Mouse (Mus musculus) heart, embryonic 13.5 days (tissue): ENCODE results near the gene Xlr5c. TPM values are rescaled to one million over a fixed set of nuclear protein-coding genes. Genes with fewer than 3 reads are reported as not detected.
"Not testable (repeated sequence)": the region's sequence is repeated elsewhere in the genome, so short reads cannot be mapped to it uniquely, and the experiment has no call there.

Source experiments
- ATAC-seq: fragments of 200-750 bp; cut with Nextera tagmentation; 2 replicates; pipeline ENCODE4 v1.8.0; 2017; ENCODE audit warnings: moderate TSS enrichment; ENCODE audit not compliant: insufficient number of reproducible peaks, low FRiP score, low TSS enrichment; ENCODE audit errors: extremely low read depth
- H3K27ac ChIP-seq: fragments of 300-500 bp; sonication (generic); replicated peaks from 2 replicates; pipeline ENCODE4 v1.5.1; 2015; ENCODE audit warnings: moderate library complexity, mild to moderate bottlenecking, inconsistent platforms
- H3K27me3 ChIP-seq: fragments of 300-500 bp; sonication (generic); replicated peaks from 2 replicates; pipeline ENCODE4 v1.6.1; 2015; ENCODE audit warnings: mild to moderate bottlenecking, inconsistent platforms
- H3K36me3 ChIP-seq: fragments of 300-500 bp; sonication (generic); 2 replicates; pipeline ENCODE4 v1.6.1; 2015; ENCODE audit warnings: mild to moderate bottlenecking, inconsistent platforms
- H3K4me1 ChIP-seq: fragments of 300-500 bp; sonication (generic); 2 replicates; pipeline ENCODE4 v1.6.1; 2015; ENCODE audit warnings: inconsistent platforms
- H3K4me2 ChIP-seq: fragments of 300-500 bp; sonication (generic); 2 replicates; pipeline ENCODE4 v1.6.1; 2015; ENCODE audit warnings: inconsistent platforms, mild to moderate bottlenecking, moderate library complexity
- H3K4me3 ChIP-seq: fragments of 300-500 bp; sonication (generic); 2 replicates; pipeline ENCODE4 v1.5.1; 2015; ENCODE audit warnings: moderate library complexity, mild to moderate bottlenecking, inconsistent platforms
- H3K9ac ChIP-seq: fragments of 300-500 bp; sonication (generic); 2 replicates; pipeline ENCODE4 v1.6.1; 2015; ENCODE audit warnings: inconsistent platforms, mild to moderate bottlenecking, moderate library complexity
- H3K9me3 ChIP-seq: fragments of 300-500 bp; sonication (generic); 2 replicates; pipeline ENCODE4 v1.6.1; 2016; ENCODE audit warnings: inconsistent platforms
- WGBS: fragments of 180-500 bp; shearing (Covaris S2); methylation state at CpG from one replicate; pipeline ENCODE4 v1.1.7; 2015; ENCODE audit warnings: mixed read lengths; 5-methylcytosine and 5-hydroxymethylcytosine counted together
- polyA plus RNA-seq: library from polyadenylated mRNA; unstranded; fragments of >200 nt; fragmentation: Nextera tagmentation; extraction: Ambion mirVana; gene quantifications from 2 replicates; pipeline ENCODE4 v1.2.1, GENCODE M21; 2015

Xlr5c gene
- not detected in 2 replicates for polyA plus RNA-seq

- WGBS: 81% methylated on average over 16 of the region's 17 CpGs
- not testable (repeated sequence) for H3K27me3 ChIP-seq, ATAC-seq
Measured at GRCm38 (mm10) chrX:73292876-73293275, at the start of gene Xlr5c, which contains the start of gene Xlr5a. TSS of gene Xlr5c (minus strand) at chrX:73292976. TSS of gene Xlr5a (minus strand) at chrX:73292976.

GRCm38 (mm10) chrX:73342483-73342895 is 49.7 kb upstream of the Xlr5c start, which contains the start of gene Zfp275:
TSS of gene Zfp275 (plus strand) at chrX:73342621.
- ATAC-seq: peak; percentile 76
- 9% methylated on average over 37 of the region's 37 CpGs for WGBS
- no peaks in the 10 kb centered on the region for H3K36me3 ChIP-seq

More at GRCm38 (mm10) chrX:73292876-73293275, at the start of gene Xlr5c, which contains the start of gene Xlr5a:
- not testable (repeated sequence) for H3K9me3 ChIP-seq, H3K4me2 ChIP-seq, H3K4me3 ChIP-seq, H3K27ac ChIP-seq, H3K4me1 ChIP-seq, H3K36me3 ChIP-seq, H3K9ac ChIP-seq

GRCm38 (mm10) chrX:73342068-73342467 is 49.3 kb upstream of the Xlr5c start:
- Histone ChIP-seq H3K4me3 (peak overlapping the region; percentile 72), H3K4me2 (peak overlapping the region; percentile 70), H3K27ac (no peak overlapping the region), H3K9ac (no peak overlapping the region), H3K4me1 (peaks cover 14% of the 10 kb centered on the region), H3K9me3 (no peaks in the 10 kb centered on the region), H3K36me3 (no peaks in the 10 kb centered on the region), H3K27me3 (0 out of 2 replicates have a peak, but pooled peaks cover 3% of the 10 kb centered on the region)
- 23% methylated on average over 3 of the region's 3 CpGs for WGBS
- ATAC-seq: no peak

More at GRCm38 (mm10) chrX:73342483-73342895, 49.7 kb upstream of the Xlr5c start, which contains the start of gene Zfp275:
- Histone ChIP-seq H3K27me3 (0 out of 2 replicates have a peak, but pooled peaks cover 3% of the 10 kb centered on the region), H3K9me3 (no peaks in the 10 kb centered on the region), H3K27ac (peak within 1 kb of the TSS; percentile 80), H3K4me2 (peak within 1 kb of the TSS; percentile 70), H3K4me3 (peak within 1 kb of the TSS; percentile 72), H3K9ac (peak within 1 kb of the TSS; percentile 90), H3K4me1 (peaks cover 14% of the 10 kb centered on the region)

GRCm38 (mm10) chrX:73341473-73341872 is 48.7 kb upstream of the Xlr5c start:
- H3K36me3 ChIP-seq: no peaks in the 10 kb centered on the region
- no peak overlapping the region for H3K27ac ChIP-seq
- H3K4me2 ChIP-seq: no peak overlapping the region
- ATAC-seq: no peak
- no peak overlapping the region for H3K4me3 ChIP-seq
- peaks cover 14% of the 10 kb centered on the region for H3K4me1 ChIP-seq
- H3K9me3 ChIP-seq: no peaks in the 10 kb centered on the region
- H3K27me3 ChIP-seq: peaks cover 3% of the 10 kb centered on the region; the same call in 1 of the 2 replicates
- H3K9ac ChIP-seq: no peak overlapping the region
- 40% methylated on average over 1 of the region's 1 CpGs for WGBS

- Histone ChIP-seq H3K9ac (no peak within 1 kb of the TSS), H3K4me3 (no peak within 1 kb of the TSS), H3K36me3 (no peaks in the 10 kb centered on the region), H3K9me3 (no peaks in the 10 kb centered on the region), H3K4me1 (no peaks in the 10 kb centered on the region), H3K27me3 (peaks cover 11% of the 10 kb centered on the region; the same call in 1 of the 2 replicates), H3K27ac (no peak within 1 kb of the TSS), H3K4me2 (no peak within 1 kb of the TSS)
- ATAC-seq: no peak
- 70% methylated on average over 4 of the region's 4 CpGs for WGBS
Measured at GRCm38 (mm10) chrX:73336740-73337139, 44.0 kb upstream of the Xlr5c start, which contains the start of gene Gm45015. TSS of gene Gm45015 (minus strand) at chrX:73336840.

- Histone ChIP-seq H3K36me3 (no peaks in the 10 kb centered on the region), H3K4me1 (no peaks in the 10 kb centered on the region), H3K9me3 (no peaks in the 10 kb centered on the region), H3K27me3 (peaks cover 15% of the 10 kb centered on the region; the same call in 1 of the 2 replicates), H3K9ac (no peak overlapping the region), H3K4me3 (no peak overlapping the region), H3K27ac (no peak overlapping the region), H3K4me2 (no peak overlapping the region)
- ATAC-seq: no peak
Measured at GRCm38 (mm10) chrX:73333548-73333947, 40.8 kb upstream of the Xlr5c start.

- Histone ChIP-seq H3K27me3 (peaks cover 25% of the 10 kb centered on the region), H3K9me3 (no peaks in the 10 kb centered on the region), H3K36me3 (no peaks in the 10 kb centered on the region), H3K4me3 (no peak overlapping the region), H3K27ac (no peak overlapping the region), H3K9ac (no peak overlapping the region), H3K4me2 (no peak overlapping the region), H3K4me1 (no peaks in the 10 kb centered on the region)
- ATAC-seq: no peak
- 69% methylated on average over 2 of the region's 2 CpGs for WGBS
Measured at GRCm38 (mm10) chrX:73327215-73327614, 34.4 kb upstream of the Xlr5c start.

GRCm38 (mm10) chrX:73321029-73321428 is 28.3 kb upstream of the Xlr5c start:
- peaks cover 14% of the 10 kb centered on the region for H3K27me3 ChIP-seq
- no peak overlapping the region for H3K4me3 ChIP-seq
- ATAC-seq: no peak
- no peak overlapping the region for H3K4me2 ChIP-seq
- no peak overlapping the region for H3K27ac ChIP-seq
- no peak overlapping the region for H3K9ac ChIP-seq
- WGBS: 50% methylated on average over 3 of the region's 3 CpGs
- no peaks in the 10 kb centered on the region for H3K9me3 ChIP-seq
- no peaks in the 10 kb centered on the region for H3K36me3 ChIP-seq
- no peaks in the 10 kb centered on the region for H3K4me1 ChIP-seq

GRCm38 (mm10) chrX:73312522-73312921 is 19.7 kb upstream of the Xlr5c start:
- H3K27ac ChIP-seq: no peak overlapping the region
- WGBS: 18% methylated on average over 3 of the region's 3 CpGs

GRCm38 (mm10) chrX:73295745-73296144 is 3.0 kb upstream of the Xlr5c start:
- not testable (repeated sequence) for H3K27me3 ChIP-seq, H3K9me3 ChIP-seq, ATAC-seq, H3K27ac ChIP-seq, H3K36me3 ChIP-seq, H3K4me1 ChIP-seq, H3K4me2 ChIP-seq, H3K4me3 ChIP-seq, H3K9ac ChIP-seq
- WGBS: 63% methylated on average over 9 of the region's 10 CpGs

More at GRCm38 (mm10) chrX:73312522-73312921, 19.7 kb upstream of the Xlr5c start:
- no peak for ATAC-seq
- Histone ChIP-seq H3K9ac (no peak overlapping the region), H3K4me1 (no peaks in the 10 kb centered on the region), H3K36me3 (no peaks in the 10 kb centered on the region), H3K4me3 (no peak overlapping the region), H3K9me3 (no peaks in the 10 kb centered on the region), H3K27me3 (peaks cover 30% of the 10 kb centered on the region), H3K4me2 (no peak overlapping the region)

- H3K4me1 ChIP-seq, ATAC-seq, H3K36me3 ChIP-seq, H3K4me2 ChIP-seq, H3K27ac ChIP-seq, H3K4me3 ChIP-seq, H3K9ac ChIP-seq, H3K27me3 ChIP-seq, H3K9me3 ChIP-seq: not testable (repeated sequence)
- 75% methylated on average over 14 of the region's 14 CpGs for WGBS
Measured at GRCm38 (mm10) chrX:73265270-73265669, 27.5 kb downstream of the Xlr5c start, which contains the start of gene Xlr3c. TSS of gene Xlr3c (minus strand) at chrX:73265390.

GRCm38 (mm10) chrX:73262428-73262827 is 30.3 kb downstream of the Xlr5c start:
- 91% methylated on average over 1 of the region's 2 CpGs for WGBS
- not testable (repeated sequence) for H3K27me3 ChIP-seq, H3K4me3 ChIP-seq, H3K27ac ChIP-seq, H3K4me1 ChIP-seq, H3K4me2 ChIP-seq, H3K9me3 ChIP-seq, H3K36me3 ChIP-seq, ATAC-seq, H3K9ac ChIP-seq
